Mouse (Mus musculus) ovary, postnatal 10 days (tissue): ENCODE measurements around the gene Specc1l.
"Not testable (repeated sequence)": the region's sequence is repeated elsewhere in the genome, so short reads cannot be mapped to it uniquely, and the experiment has no call there.

ENCODE experiments used
- DNase-seq: peaks from one replicate; pipeline ENCODE4 v3.0.0; 2022; ENCODE audit warnings: low spot score

The Specc1l gene

DNA sequence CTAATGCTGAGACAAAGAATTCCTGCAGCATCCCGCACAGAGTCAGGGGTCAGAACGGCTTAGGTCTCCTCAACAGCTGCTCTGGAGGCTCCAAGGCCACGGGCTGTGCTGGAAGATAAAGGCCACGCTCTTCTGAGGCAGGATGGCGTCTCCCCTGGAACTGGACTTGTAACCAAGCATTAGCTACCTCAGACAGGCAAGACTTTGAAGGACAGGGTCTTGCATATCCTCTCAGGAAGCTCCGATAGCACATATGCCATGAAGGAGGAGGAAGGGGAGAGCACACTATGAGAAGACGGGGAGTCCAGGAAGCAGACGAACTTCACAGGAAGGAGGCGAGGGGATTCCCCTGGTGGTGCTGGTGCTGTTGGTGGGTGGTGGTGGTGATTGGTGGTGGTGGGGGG, 142.0 kb downstream of the Specc1l start:
- DNase-seq, result not testable (repeated sequence)

DNA sequence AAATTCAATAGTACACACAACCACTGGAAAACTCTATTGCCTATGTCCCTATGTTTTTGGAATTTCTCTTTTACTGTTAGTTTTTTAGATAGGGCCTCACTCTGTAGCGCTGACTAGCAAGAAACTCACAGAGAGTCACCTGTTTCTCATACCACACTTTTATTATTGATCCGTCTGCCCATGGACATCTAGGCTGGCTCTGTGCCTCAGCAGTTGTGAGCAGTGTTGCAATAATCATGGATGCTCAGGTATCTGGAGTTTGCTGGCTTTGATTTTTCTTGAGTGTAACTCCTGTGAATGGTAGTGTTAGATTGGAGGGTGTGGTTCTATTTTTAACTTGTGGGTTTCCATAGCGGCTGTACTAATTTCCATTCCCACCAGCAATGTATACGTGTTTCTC, 143.5 kb downstream of the Specc1l start:
- DNase-seq, result no peak
